Mouse (Mus musculus) natural killer cell, adult 2 months (primary cell): ENCODE data around the gene Snx3.

ENCODE experiments used
- DNase-seq, 2 experiments: peaks; one replicate each; pipeline ENCODE4 v3.0.0; 2022; ENCODE audit warnings: low spot score in 2 of 2

Snx3 gene

DNA sequence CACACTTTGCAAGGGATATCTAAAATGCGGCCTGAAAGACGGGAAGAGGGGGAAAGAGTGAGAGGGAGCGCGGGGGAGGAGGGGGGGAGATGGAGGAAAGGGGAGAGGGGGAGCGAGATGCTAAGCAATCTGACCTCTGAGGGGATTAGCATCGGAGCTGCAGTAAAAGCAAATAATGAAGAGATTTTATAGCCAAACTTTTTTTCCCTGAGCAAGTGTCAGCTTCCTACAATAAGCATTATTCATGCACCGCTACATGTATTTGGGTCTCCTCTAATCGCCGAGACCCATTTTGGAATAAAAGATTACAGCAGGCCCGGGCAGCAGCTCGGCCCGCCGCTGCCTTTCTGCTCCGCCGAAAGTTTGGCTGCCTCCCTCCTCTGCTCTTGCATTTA lies 76.4 kb downstream of the Snx3 start:
- DNase-seq = no peak

DNA sequence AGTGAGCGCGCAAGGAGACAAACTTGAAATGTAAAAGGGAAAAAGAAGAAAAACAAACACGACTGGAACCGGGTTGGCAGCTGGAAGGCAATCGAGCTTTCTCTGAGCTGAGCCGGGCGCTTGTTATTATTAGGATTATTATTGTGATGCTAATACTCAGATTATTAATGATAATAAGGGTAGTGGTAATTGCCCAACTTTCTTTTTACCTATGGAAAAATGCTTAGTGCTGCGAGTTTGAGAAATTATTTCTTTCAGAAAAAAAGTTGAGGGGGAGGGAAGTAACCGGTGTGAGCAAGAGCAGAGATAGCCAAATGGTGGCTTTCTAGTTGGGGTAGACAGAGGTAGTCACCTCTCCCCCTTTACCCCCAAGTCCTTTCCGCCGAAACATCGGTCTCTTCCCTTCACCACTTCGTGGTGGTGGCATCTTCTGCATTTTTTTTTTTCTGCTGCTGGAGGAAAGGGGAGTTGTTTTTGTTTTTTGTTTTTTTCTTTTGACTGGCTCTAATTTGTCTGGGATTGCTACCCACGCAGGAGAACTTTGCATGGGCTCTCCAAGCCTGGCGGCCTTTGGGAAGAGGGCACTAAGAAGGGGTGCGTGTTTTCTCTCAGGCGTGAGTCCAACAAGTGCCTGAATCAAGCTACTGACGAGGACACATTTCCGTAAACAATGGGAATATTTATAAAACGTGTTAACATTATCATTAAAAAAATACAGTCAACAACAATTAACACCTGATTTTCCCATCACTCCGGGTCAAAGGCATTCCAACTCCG lies 77.1 kb downstream of the Snx3 start:
- no peak for DNase-seq

DNA sequence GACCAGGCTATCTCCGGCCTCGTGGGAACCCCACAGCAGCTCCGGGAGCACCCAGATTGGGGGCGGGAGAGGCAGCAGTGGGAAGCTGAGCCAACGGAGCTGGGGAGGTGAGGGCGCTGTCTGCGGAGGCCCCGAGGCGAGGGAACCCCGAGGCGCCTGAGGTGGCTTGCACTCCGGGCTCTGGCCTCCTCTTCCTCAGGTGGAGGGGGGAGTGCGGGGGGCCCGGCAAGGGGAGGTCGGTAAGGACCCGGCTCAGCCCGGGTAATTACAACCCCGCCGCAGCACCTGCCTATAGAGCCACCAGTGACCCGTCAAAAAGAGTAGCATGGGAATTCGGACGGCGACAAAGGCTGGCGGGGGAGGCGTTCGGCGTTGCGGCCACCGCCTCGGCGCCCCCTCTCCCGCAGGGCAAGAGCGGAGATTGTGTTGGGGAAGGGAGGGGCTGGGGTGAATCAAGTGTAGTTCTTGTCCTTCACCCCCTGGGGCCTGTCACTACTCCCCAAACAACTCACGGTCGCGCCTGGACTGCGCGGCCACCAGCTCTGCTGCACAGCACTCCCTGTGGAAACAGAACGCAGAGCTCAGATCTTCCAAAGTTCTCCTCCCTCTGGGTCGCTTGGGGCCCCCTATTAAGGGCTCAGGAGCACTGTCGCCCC lies 77.8 kb downstream of the Snx3 start:
- no peak for DNase-seq

DNA sequence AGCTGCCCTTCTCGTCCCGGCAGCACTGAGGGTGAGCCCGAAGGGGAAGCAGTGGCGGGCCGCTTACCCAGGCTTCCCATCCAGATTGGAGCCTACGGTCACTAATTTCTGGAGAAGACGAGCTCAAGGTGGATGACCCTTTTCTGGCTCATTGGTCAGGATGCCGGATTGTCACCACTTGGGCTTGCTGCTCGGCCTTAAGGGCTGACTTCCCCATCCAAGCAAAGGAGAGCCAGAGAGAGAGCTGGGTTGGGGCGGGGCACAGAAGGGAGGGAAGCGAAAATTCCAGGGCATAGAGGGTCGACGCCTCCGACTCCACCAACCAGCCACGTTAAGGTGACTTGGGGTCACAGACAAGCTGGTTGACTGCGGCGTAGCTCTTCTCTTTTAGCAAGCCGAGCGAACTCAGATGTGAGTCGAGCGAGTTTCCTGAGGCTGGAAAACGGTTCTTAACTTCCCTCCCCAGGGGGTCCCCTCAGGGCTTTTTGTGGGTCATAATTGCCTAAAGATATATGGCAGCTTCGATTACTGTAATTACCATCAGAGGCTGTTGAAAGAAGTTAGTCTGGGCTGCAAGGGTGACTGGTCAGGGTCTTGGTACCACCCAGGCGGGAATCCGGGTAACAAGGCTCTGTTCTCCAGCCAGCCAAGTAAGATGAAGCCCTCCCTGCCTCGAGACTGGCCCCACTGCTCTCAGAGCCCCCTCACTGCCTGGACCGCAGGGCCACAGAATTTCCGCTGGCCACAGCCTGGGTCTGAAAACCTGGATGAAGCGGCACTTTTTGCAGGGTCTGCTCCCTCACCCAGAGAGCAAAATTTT lies 78.5 kb downstream of the Snx3 start:
- no peak for DNase-seq

DNA sequence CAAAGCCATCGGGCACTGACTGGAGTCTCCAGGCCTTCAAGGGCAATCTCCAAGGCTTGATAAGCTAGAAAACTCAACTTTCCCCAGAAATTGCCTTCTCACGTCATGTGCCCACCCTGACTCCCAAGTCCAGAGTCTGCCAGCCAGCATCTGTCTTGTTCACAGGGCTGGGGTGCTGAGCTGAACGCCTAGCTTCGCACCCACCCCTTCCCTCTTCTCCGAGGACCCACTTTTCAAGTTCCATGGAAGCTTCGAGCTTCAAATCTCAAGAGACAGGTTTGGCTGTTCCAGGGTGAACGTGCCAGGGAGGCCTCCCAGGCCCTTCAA lies 79.1 kb downstream of the Snx3 start:
- DNase-seq = no peak

DNA sequence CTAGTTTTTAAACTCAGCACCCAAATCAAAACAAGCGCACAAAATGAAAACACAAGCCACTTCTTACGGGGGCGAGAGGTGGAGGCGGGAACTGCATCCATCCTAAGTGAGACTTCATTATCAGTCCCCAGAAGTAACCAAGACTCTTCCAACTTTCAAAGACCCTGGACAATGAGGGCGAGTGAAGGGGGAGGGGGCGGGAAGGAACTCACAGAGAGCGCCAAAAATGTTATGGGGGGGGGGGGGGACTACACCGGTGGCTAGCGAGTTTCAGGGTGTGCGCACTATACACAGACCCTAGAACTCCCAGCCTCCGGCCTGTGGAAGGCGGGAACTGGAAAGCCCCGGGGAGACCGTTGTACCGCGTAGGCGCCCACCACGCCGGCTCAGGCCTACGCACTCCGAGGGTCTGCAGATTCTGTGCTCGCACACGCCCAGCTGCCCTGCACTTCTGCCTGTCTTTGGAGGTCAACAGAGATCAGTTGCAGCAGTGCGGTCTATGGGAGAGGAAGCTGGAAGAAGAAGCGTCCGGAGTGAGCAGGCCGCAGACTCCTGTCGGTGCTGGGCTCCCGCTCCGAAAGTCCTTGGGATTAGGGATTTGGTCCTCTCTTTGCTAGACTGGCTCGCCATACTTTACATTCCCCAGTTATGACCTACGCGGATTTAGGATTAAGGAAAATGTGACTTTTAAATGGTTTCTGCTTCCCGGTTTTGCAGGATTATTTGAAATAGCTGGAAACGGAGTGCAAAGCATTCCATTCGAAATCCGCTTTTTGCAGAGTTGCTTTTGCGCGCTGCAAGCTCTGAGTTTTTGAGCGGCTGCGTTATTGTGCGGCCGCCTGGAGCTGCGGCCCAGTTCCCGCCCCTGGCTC lies 80.1 kb downstream of the Snx3 start:
- DNase-seq = no peak

DNA sequence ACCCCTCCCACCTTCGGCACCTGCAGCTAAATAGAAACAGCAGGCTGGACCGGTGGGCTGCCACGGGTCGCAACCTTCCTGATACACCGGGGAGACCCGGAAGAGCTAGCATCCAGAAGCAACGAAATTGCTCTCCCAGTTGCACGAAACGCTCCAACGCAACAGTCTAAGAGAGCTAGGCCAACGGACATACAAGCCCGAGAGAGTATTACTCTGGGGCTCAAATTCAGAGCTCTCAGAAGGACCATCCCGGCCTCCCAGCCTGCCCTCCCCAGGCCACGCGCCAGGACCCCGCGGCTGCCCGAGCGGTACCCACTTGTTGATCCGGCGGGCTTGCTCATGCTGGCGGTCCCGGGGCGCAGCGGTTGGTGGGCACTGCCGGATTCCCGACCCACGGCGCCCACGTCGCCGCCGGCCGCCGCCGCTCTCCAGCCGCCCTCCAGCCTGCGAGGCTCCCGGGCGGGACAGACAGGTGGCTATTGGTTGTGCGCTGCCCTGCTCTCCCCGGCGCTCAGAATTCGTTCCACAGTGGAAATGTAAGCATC lies 80.8 kb downstream of the Snx3 start:
- DNase-seq = no peak

DNA sequence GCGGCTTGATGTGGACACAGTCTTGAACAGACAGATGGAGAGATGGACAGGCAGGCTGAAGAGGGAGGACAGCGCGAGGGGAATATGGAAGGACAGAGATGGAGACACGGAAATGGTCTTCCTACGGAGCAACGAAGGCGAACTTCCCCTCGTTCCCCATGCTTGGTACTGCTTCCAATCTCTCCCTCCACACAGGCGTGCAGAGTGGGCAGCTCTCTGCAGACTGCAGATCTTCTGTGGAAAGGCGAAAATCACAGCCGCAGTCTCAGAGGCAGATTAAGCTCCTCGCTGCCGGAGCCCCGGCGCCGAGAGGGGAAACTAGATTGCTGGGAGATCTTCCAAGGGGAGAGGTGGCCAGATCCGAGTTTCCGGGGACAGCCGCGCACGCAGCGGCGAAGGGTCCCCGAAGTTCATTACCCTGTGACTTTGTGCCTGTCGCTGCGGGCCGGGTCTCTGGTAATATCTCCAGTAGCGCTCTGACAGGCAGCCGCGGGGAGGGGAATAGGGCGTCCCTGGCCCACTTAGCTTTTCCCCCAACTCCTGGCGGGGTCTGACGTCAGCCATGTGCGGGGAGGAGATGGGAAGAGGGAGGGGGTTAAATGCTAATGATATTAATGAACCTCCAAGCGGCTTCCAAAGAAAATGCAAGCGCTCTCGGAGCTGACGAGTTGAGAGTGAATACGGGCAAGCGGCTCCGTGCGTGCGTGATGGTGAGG lies 81.5 kb downstream of the Snx3 start, which contains the start of the genes Nr2e1 and Ostm1:
TSS of gene Nr2e1 (minus strand) at position 476 of the 716 bp plus-strand sequence.
TSS of gene Ostm1 (plus strand) at position 666 of the 716 bp plus-strand sequence.
- DNase-seq = no peak

DNA sequence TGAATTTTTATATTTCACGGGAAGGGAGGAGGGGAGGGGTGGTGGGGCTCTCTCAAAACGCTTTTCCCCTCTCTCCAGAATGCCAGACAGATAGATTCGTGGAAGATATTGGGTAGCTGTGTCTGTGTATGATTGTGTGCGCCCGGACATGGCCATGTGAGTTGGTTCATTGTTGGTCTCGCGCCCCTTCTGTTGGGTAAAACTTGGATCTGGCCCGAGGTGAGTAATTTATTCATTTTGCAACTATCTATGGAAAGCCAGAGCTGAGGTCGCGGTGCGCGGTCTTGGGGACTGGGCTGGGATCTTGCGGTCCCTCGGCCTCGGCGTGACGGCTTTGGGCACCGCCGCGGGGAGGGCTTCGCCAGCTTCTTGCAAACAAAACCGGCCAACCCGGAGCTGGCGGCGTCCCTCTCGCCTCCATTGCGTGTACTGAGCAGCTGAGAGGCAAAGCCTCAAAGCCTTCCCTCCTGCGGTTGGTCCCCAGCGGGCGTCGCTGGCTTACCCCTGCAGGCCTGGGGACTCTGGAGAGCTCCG lies 82.1 kb downstream of the Snx3 start:
- DNase-seq = no peak

DNA sequence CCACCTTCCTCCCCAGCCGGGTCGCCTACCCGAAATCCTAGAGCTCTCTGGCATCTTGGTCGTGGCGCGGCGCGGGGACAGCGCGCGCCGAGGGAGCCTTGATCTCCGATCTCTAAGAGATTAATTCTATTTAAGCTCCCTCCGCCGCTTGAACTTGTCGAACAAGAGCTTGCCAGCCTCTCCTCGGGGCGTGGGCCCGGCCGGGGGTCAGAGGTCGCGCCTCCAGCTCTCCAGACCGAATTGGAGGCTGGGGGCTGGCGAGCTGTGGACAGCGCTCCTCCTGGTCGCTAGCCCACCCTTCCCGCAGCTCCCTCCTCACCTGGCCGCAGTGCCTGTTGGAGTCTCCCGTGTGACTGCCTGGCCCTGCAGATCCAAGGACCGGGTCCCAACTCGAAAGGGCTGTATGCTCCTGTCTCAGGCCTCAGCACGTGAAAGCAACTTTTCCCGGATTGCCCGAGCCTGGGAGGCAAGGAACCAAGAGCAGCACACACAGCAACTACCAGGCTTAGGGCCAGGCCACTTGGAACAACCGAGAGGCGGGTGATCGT lies 82.7 kb downstream of the Snx3 start:
- no peak for DNase-seq
